Mouse (Mus musculus) lung, embryonic 14.5 days (tissue): ENCODE results near the gene Arsj. TPM values are rescaled to one million over a fixed set of nuclear protein-coding genes. Genes with fewer than 3 reads are reported as not detected.

Source experiments
- ATAC-seq: fragments of 200-750 bp; cut with Nextera tagmentation; 2 replicates; pipeline ENCODE4 v1.8.0; 2017; ENCODE audit warnings: mild to moderate bottlenecking, moderate TSS enrichment, moderate library complexity; ENCODE audit not compliant: insufficient read depth
- DNase-seq: peaks from one replicate; pipeline ENCODE4 v3.0.0-alpha.2; 2015
- H3K27ac ChIP-seq: fragments of 300-500 bp; sonication (generic); 2 replicates; pipeline ENCODE4 v1.5.1; 2014; ENCODE audit warnings: low read depth, mild to moderate bottlenecking, moderate library complexity
- H3K27me3 ChIP-seq: fragments of 300-500 bp; sonication (generic); 2 replicates; pipeline ENCODE4 v1.6.1; 2014; ENCODE audit warnings: low read length, control low read depth; ENCODE audit not compliant: insufficient read depth
- H3K36me3 ChIP-seq: fragments of 300-500 bp; sonication (generic); 2 replicates; pipeline ENCODE4 v1.6.1; 2014; ENCODE audit warnings: control low read depth; ENCODE audit not compliant: insufficient read depth
- H3K4me1 ChIP-seq: fragments of 300-500 bp; sonication (generic); 2 replicates; pipeline ENCODE4 v1.6.1; 2014; ENCODE audit warnings: antibody characterized with exemption, control low read depth; ENCODE audit not compliant: insufficient read depth
- H3K4me2 ChIP-seq: fragments of 300-500 bp; sonication (generic); 2 replicates; pipeline ENCODE4 v1.6.1; 2014; ENCODE audit warnings: mild to moderate bottlenecking
- H3K4me3 ChIP-seq: fragments of 300-500 bp; sonication (generic); 2 replicates; pipeline ENCODE4 v1.5.1; 2014; ENCODE audit warnings: low read depth, low read length
- H3K9ac ChIP-seq: fragments of 300-500 bp; sonication (generic); 2 replicates; pipeline ENCODE4 v1.6.1; 2014
- H3K9me3 ChIP-seq: fragments of 300-500 bp; sonication (generic); 2 replicates; pipeline ENCODE4 v1.6.1; 2016; ENCODE audit warnings: low read depth, low read length, control low read depth
- CTCF ChIP-seq: IDR thresholded peaks from 2 replicates; pipeline ENCODE4 v1.5.1; 2016; ENCODE audit warnings: antibody characterized with exemption, low read depth
- WGBS: fragments of 180-500 bp; shearing (Covaris S2); extraction: QIAGEN DNeasy Blood & Tissue Kit; methylation state at CpG from one replicate; pipeline ENCODE4 v1.1.7; 2014; 5-methylcytosine and 5-hydroxymethylcytosine counted together
- polyA plus RNA-seq: library from polyadenylated mRNA; unstranded; fragments of >200 nt; fragmentation: Nextera tagmentation; extraction: Ambion mirVana; gene quantifications from 2 replicates; pipeline ENCODE4 v1.2.1, GENCODE M21; 2014

Arsj gene
- polyA plus RNA-seq, 1 experiment from 2014 or later = 0.70 TPM

DNA sequence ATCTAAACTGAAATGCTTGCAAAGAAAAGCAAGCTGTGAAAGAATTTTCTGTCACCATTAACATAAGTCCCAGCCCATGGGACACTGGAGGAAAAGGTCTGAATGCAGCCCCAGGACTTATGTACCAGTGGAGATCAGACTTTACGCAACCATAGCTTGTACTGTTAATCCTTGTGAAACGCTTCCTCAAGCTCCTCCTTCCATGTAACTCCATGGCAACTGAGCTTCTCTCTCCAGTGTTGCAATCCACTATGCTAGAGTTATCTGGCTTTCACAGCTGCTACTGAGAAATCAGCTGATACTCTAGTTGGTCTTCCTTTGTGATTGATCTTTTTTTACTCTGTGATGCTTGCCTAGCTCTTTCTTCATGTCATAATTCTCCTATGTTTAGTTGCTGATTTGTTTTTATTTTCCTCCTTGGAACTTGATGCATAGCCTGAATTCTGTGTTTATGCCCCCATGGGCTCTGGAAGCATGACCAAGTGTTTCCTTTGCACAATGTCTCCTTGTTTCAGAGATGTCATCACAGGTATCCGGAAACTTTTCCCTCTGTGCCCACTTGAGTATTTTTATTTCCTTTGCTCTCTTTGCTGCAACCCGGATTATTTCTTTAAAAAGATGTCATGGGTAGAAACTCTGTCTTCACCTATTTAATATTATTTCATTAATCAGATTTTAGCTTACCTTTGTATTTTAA lies 99.8 kb downstream of the Arsj start:
- Histone ChIP-seq H3K4me2 (no peak overlapping the region), H3K4me3 (no peak overlapping the region), H3K27me3 (no peaks in the 10 kb centered on the region), H3K36me3 (no peaks in the 10 kb centered on the region), H3K27ac (no peak overlapping the region), H3K9ac (no peak overlapping the region), H3K4me1 (no peaks in the 10 kb centered on the region), H3K9me3 (no peaks in the 10 kb centered on the region)
- no peak for TF ChIP-seq CTCF
- WGBS = 71% methylated on average over 4 of the region's 4 CpGs
- peak; percentile 23 for DNase-seq
- no peak for ATAC-seq

DNA sequence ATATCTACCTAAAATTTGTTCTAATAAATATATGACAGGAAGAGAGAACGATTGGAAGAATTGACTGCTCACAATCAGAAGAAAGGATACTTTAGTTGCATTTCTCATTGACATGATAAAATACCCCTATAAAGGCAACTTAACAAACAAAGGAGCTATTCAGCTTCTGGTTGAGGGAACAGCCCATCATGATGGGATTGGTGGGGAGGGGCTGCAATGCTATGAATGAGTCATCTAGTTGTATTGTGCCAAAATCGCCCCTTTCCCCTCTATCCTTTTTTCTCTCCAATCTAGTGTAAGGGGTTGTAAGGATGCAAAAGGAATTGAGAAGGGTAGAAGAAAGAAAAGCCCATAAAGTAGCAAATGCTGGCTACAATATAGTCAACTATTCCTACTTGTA lies 100.8 kb downstream of the Arsj start:
- ATAC-seq (no peak), DNase-seq (no peak)
- Histone ChIP-seq H3K4me2 (no peak overlapping the region), H3K36me3 (no peaks in the 10 kb centered on the region), H3K9ac (no peak overlapping the region), H3K9me3 (no peaks in the 10 kb centered on the region), H3K27ac (no peak overlapping the region), H3K27me3 (no peaks in the 10 kb centered on the region), H3K4me1 (no peaks in the 10 kb centered on the region), H3K4me3 (no peak overlapping the region)
- TF ChIP-seq CTCF = no peak
- 80% methylated on average over 2 of the region's 2 CpGs for WGBS

Other genes with a start within 250 kb of the Arsj start
- gene Camk2d, start 232.6 kb downstream of the Arsj start, polyA plus RNA-seq = 43.2 and 44.8 TPM in 2 replicates